Mouse (Mus musculus) fibroblast of lung, adult 2 months (primary cell): ENCODE measurements around the gene Mfsd7a.

Experiments used
- DNase-seq: peaks from one replicate; pipeline ENCODE4 v3.0.0-alpha.2; 2011; ENCODE audit warnings: low read depth

Mfsd7a gene

GRCm38 (mm10) chr5:108433804-108434587 is 14.7 kb downstream of the Mfsd7a start, which contains the start of gene Atp5k:
Gene Atp5k, minus strand, starts transcription at chr5:108434448.
- DNase-seq = peak; percentile 84

- no peak for DNase-seq
Observed at GRCm38 (mm10) chr5:108431196-108431595, 17.5 kb downstream of the Mfsd7a start.

GRCm38 (mm10) chr5:108427186-108427585 is 21.5 kb downstream of the Mfsd7a start:
- DNase-seq = no peak

GRCm38 (mm10) chr5:108423427-108423826 is 25.3 kb downstream of the Mfsd7a start:
- DNase-seq = no peak

GRCm38 (mm10) chr5:108422741-108423140 is 25.9 kb downstream of the Mfsd7a start:
- no peak for DNase-seq

GRCm38 (mm10) chr5:108414711-108415110 is 34.0 kb downstream of the Mfsd7a start:
- DNase-seq = no peak

GRCm38 (mm10) chr5:108406977-108407376 is 41.7 kb downstream of the Mfsd7a start:
- DNase-seq = no peak

GRCm38 (mm10) chr5:108405460-108405859 is 43.2 kb downstream of the Mfsd7a start:
- DNase-seq = no peak

GRCm38 (mm10) chr5:108403453-108403852 is 45.2 kb downstream of the Mfsd7a start:
- DNase-seq = no peak
